Mouse (Mus musculus) testis, adult 2 months (tissue): ENCODE results near the gene Pfkfb4. TPM values are rescaled to one million over a fixed set of nuclear protein-coding genes. Genes with fewer than 3 reads are reported as not detected.

Experiments used
- H3K27ac ChIP-seq: fragments of 200-500 bp; 2 replicates; pipeline ENCODE4 v1.5.1; 2012; ENCODE audit warnings: low read depth, low read length; ENCODE audit not compliant: control insufficient read depth, insufficient read depth
- H3K27me3 ChIP-seq: fragments of 200-500 bp; 2 replicates; pipeline ENCODE4 v1.6.1; 2012; ENCODE audit warnings: mild to moderate bottlenecking, low read length, moderate library complexity; ENCODE audit not compliant: control insufficient read depth, insufficient read depth
- H3K36me3 ChIP-seq: fragments of 200-500 bp; 2 replicates; pipeline ENCODE4 v1.6.1; 2012; ENCODE audit warnings: mild to moderate bottlenecking, low read length; ENCODE audit not compliant: control insufficient read depth, insufficient read depth
- H3K4me1 ChIP-seq: fragments of 200-500 bp; 2 replicates; pipeline ENCODE4 v1.6.1; 2012; ENCODE audit warnings: low read length; ENCODE audit not compliant: control insufficient read depth, insufficient read depth
- H3K4me3 ChIP-seq: fragments of 200-500 bp; 2 replicates; pipeline ENCODE4 v1.5.1; 2012; ENCODE audit warnings: low read depth, mild to moderate bottlenecking, low read length, moderate library complexity, mixed read lengths; ENCODE audit not compliant: control insufficient read depth
- CTCF ChIP-seq: fragments of 200-500 bp; IDR thresholded peaks from 2 replicates; pipeline ENCODE4 v1.5.1; 2012; ENCODE audit warnings: low read depth, mild to moderate bottlenecking, inconsistent platforms, low read length, moderate library complexity; ENCODE audit not compliant: control insufficient read depth, insufficient read depth, insufficient replicate concordance
- POLR2A ChIP-seq: fragments of 200-500 bp; IDR thresholded peaks from 2 replicates; pipeline ENCODE4 v1.6.1; 2012; ENCODE audit warnings: low read depth, mild to moderate bottlenecking, inconsistent platforms, low read length, moderate library complexity; ENCODE audit not compliant: control insufficient read depth
- polyA plus RNA-seq: library from polyadenylated mRNA; depleted of rRNA; stranded (reverse); fragments of >200 nt; gene quantifications from 2 replicates; pipeline ENCODE4 v1.2.3, GENCODE M21; 2012

Gene Pfkfb4
- polyA plus RNA-seq, 1 experiment, result 41.2 TPM

DNA sequence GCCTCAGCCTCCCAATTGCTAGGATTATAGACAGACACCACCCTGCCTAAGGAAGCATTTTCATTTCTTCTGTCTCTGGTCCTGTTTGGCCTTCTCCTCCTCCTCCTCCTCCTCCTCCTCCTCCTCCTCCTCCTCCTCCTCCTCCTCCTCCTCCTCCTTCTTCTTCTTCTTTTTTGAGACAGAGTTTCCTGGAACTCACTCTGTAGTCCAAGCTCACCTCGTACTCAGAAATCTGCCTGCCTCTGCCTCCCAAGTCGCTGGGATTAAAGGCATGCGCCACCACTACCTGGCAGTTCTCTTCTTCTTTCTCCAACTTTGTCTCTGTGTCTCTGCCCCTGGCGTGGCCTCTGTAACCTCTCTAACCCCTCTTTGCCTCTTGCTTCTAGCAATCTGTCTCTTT lies 5.9 kb upstream of the Pfkfb4 start, which contains the start of gene Ucn2:
Ucn2 (plus strand) TSS at position 301 of the 400 bp plus-strand sequence.
- no peak within 1 kb of the TSS for H3K27ac ChIP-seq

DNA sequence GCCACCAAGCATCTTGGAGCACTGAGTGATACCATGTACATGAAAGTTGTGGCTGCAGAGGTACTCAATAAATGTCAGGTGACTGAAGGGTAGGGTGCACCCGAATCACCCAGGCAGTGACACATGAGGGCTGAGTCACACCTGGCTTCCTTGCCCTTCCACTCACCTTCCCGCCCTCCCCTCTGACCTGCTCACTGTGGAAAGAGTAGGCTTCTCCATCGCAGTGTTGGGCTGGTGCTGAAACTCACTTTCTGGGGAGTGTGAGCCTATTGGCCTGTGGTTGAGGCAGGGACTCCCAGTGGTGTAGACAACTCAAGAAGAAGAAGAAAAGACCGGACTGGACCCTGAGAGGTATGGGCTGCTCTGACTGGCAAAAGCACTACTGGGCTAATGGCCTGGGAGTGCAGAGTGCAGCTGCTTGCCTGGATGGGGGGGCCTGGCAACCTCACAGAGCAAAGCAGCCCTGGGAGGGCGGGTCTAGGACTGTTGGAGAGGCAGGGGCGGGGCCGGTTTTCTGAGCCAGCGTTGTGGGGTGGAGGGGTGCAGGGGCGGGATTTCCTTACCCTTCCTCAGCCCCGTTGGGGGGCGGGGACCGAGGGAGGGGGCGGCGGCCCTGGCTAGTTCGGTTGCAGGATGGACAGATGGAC lies 3.8 kb upstream of the Pfkfb4 start:
- Histone ChIP-seq H3K27ac (no peak overlapping the region), H3K27me3 (no peaks in the 10 kb centered on the region), H3K4me3 (peak overlapping the region; percentile 17), H3K4me1 (peaks cover 8% of the 10 kb centered on the region), H3K36me3 (no peaks in the 10 kb centered on the region)
- no peak for TF ChIP-seq CTCF
- TF ChIP-seq POLR2A, result no peak

More for the DNA sequence above, 5.9 kb upstream of the Pfkfb4 start, which contains the start of gene Ucn2:
- peaks cover 2% of the 10 kb centered on the region; the same call in 1 of the 2 replicates for H3K4me1 ChIP-seq
- TF ChIP-seq POLR2A, result no peak
- no peak for TF ChIP-seq CTCF
- H3K4me3 ChIP-seq, result no peak within 1 kb of the TSS; the same call in 1 of the 2 replicates
- H3K36me3 ChIP-seq, result no peaks in the 10 kb centered on the region
- no peaks in the 10 kb centered on the region for H3K27me3 ChIP-seq

DNA sequence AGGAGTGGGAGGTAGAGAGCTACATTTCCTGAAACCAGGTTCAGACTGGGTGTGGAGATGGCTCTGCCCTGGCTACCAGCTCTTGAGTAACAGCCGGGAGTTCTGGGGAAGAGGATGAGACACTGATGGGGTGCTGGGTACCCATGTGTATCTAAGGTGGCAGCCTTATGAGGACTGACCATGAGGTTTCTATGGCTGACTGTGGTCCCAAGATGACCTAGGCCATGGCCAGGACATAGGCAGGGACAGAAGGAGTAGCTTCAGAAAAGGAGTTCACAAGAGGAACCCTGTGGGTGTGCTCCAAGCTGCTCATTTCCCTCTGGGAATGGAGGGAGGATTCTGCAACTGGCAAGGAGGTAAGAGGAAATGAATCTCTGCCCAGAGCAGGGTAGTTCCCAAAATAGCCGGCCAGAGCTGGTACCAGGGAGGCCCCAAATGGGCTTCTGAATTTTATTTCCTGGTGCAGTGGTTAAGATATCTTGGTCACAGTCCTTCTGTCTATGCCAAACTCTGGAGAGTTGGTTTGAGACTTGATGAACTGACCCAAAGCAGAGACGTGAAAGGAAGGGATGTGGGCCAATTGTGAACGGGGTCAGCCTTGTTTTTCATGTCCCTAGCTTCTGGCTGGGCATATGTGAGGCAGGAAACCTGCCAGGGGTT lies 1.6 kb upstream of the Pfkfb4 start:
- H3K4me1 ChIP-seq, result peaks cover 8% of the 10 kb centered on the region
- TF ChIP-seq CTCF (no peak), POLR2A (no peak)
- H3K27me3 ChIP-seq, result no peaks in the 10 kb centered on the region
- no peaks in the 10 kb centered on the region for H3K36me3 ChIP-seq
- peak overlapping the region; percentile 17 for H3K4me3 ChIP-seq
- no peak overlapping the region for H3K27ac ChIP-seq

DNA sequence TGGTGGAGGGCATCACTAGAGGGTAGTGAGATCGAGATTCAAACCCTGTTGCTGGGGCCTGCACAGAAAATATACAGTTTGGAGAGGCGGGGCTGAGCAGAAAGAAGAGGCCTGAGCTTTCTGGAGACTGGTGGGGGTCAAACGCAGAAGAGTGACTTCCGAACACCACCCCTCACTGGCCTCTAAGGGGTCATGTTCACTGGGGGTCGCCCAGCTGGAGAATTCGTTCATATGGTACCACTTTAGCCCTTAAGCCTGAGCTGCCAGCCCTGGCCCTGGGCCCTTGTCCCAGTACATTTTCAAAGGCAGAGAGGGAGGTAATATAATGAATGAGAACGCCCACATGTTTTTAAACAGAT lies 1.1 kb upstream of the Pfkfb4 start:
- Histone ChIP-seq H3K4me3 (no peak overlapping the region), H3K27ac (no peak overlapping the region), H3K27me3 (no peaks in the 10 kb centered on the region), H3K36me3 (no peaks in the 10 kb centered on the region), H3K4me1 (peaks cover 8% of the 10 kb centered on the region)
- TF ChIP-seq CTCF, result no peak
- TF ChIP-seq POLR2A, result no peak

DNA sequence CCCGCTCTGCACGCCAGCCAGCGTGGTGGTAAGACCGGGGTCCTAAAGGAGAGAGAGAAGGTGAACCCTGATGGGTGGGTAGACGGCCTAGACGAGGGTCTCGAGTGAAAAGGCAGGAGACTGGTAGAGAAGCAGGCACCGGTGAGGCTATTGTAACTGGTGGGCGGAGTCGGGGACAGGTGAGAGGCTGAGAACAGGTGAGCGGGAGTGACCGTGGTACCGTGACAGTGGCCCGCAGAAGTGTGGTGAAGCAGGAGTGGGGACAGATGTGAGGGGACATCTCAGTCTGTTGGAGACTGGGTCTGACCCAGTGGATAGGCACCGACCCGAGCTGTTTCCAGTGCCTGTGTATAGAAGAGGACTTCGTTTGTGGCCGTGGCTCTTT lies 499 bp downstream of the Pfkfb4 start:
- Histone ChIP-seq H3K36me3 (no peaks in the 10 kb centered on the region), H3K27ac (peak overlapping the region; percentile 92), H3K4me1 (peaks cover 8% of the 10 kb centered on the region), H3K27me3 (no peaks in the 10 kb centered on the region), H3K4me3 (peak overlapping the region; percentile 98)
- TF ChIP-seq CTCF, result no peak
- no peak for TF ChIP-seq POLR2A

DNA sequence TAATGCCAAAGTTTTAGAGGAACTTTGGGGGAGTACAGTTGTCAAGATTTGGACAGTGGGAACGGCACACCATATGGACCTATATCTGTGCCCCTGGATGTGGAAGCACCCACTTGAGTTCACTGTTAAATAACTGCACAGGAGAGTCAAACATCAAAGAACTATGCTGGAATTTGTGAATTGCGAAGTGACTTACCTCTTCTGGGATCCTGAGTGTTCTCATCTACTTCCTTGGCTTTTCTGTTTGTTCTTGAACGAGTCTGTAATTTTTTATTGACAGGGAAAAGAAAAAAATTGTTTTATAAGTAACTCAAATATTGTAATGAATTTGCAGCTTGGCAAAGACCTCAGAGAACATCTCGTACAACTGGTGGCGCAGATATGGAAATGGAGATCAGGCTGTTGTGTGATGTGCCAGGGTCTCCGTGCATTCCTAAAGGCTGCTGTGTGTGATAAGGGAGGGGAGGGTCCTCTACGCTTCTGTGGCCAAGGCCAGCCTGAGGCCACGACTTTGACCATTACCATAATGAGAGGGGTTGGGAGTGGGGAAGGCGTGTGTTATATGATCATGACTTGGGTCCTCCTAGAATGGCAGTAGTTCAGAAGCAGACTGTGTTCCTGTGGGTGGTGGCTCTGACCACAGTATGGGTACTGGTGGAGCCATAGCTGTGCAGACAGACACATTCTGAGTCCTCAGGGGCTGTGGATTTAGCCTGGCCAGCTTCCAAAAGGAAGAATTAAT lies 1.2 kb downstream of the Pfkfb4 start:
- Histone ChIP-seq H3K4me3 (peak overlapping the region; percentile 98), H3K27ac (peak overlapping the region; percentile 92; the same call in 1 of the 2 replicates), H3K4me1 (peaks cover 8% of the 10 kb centered on the region), H3K27me3 (no peaks in the 10 kb centered on the region), H3K36me3 (no peaks in the 10 kb centered on the region)
- TF ChIP-seq POLR2A, result no peak

DNA sequence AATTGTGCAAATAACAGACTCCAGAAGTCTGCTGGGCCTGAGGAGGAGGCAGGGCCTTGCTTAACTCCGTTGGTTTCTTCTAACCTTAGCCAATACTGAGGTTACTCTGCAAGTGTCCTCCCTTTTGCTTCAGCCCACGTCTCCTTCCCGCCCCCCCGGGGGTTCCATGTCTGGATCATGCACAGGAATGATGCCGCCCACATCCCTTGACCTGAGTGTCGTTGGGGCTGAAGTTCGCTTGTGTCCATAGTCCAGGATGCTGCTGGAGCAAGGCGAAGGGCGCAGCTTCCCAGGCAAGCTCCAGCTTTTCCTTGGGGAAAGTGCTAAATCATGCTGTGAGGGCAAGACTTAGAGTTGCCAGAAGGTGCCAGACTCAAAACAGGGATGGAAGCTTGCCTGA lies 4.8 kb downstream of the Pfkfb4 start:
- TF ChIP-seq POLR2A, result no peak
- no peak for TF ChIP-seq CTCF
- no peaks in the 10 kb centered on the region for H3K36me3 ChIP-seq
- H3K27me3 ChIP-seq, result no peaks in the 10 kb centered on the region
- no peak overlapping the region for H3K4me3 ChIP-seq
- peaks cover 6% of the 10 kb centered on the region for H3K4me1 ChIP-seq
- H3K27ac ChIP-seq, result no peak overlapping the region
